Mouse (Mus musculus) adrenal gland, postnatal 10 days (tissue): ENCODE data around the gene Map3k5. TPM values are rescaled to one million over a fixed set of nuclear protein-coding genes. Genes with fewer than 3 reads are reported as not detected.
"Not testable (repeated sequence)": the region's sequence is repeated elsewhere in the genome, so short reads cannot be mapped to it uniquely, and the experiment has no call there.

Experiments
- DNase-seq: peaks from one replicate; pipeline ENCODE4 v3.0.0; 2021; ENCODE audit warnings: mixed read lengths
- long read RNA-seq, 2 experiments: library from polyadenylated mRNA; stranded (forward); transcript quantifications; one replicate each; pipeline ENCODE4 v2.0.0; 2021
- total RNA-seq, 2 experiments: library from RNA; stranded (reverse); gene quantifications; 2 replicates each; pipeline ENCODE4 v1.2.3; 2021

Map3k5 gene
- total RNA-seq, result 10 to 100 TPM; 16.4 to 28.3 TPM
- long read RNA-seq, experiment 1, partial matches to known transcripts, result 0 of 3 reads
- long read RNA-seq, experiment 1, other reads (novel, unspliced or antisense), result 3 of 3 reads
- long read RNA-seq, experiment 2, partial matches to known transcripts, result 3 of 9 reads
- long read RNA-seq, experiment 2, other reads (novel, unspliced or antisense), result 6 of 9 reads

DNA sequence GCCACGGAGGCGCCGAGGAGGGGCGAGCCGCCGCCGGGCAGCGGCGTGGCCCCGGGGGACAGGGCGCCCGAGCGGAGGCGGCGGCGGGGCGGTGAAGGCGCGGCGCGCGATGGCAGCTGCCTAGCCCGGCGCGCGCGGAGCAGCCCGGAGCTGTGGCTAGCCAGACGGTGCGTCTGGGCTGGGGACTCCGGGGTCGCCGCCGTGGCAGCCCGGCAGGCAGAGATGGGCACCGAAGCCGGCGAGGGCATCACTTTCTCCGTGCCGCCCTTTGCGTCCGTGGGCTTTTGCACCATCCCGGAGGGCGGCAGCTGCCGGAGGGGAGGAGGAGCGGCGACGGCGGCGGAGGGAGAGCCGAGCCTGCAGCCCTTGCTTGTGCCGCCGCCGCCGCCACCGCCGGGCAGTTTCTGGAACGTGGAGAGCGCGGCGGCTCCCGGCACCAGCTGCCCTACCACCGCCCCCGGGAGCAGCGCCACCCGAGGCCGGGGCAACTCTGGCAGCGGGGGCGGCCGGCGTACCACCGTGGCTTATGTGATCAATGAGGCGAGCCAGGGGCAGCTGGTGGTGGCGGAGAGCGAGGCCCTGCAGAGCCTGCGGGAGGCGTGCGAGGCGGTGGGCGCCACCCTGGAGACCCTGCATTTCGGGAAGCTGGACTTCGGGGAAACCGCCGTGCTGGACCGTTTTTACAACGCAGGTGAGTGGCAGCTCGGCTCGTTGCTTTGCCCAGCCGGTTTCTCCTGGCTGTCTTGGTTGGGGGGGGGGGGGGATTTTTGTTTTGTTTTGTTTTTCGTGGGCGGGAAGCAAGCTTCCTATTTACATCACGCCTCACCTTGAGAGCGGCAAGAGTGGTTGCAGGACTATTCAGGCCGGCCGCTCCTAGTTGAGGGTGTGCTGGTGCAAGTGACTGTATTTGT is at the start of gene Map3k5:
TSS of gene Map3k5 (plus strand) at position 89 of the 911 bp plus-strand sequence.
- peak; percentile 68 for DNase-seq

DNA sequence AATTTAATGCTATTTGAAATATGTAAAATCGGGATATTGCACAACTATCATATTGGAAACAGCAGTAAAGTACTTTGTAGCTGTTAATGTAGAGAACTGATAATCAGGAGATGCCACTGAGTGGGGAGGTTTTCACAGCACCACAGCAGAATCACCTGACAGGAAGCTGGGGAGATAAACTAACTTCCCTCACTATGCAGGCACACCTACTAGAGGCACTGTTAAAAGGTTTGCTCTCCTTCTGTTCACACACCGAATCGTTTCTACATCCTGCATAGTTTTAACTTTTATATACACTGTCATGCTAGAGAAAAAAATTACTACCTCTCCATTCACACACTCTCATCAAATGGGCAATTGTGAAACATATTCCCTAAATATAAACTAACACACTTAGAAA is 48.0 kb upstream of the Map3k5 start:
- DNase-seq, result no peak

DNA sequence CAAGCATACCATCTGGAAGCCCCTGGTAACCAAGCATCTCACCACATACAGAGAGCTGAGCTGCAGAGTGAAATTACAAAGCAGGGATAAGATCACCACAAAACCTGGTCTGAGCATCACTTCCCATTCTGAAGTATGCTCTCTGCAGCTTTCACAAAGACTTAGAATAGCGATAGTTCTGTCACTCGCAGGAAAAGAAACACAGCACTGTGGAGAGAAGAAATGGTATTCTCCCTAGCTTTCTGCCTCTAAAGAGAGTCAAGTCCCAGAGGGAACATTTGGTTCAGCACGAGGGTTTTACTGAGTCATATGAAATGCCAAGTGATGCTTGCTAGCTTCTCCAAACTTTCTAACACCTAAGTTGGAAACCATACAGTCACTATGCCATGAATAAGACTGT is 44.4 kb upstream of the Map3k5 start:
- no peak for DNase-seq

DNA sequence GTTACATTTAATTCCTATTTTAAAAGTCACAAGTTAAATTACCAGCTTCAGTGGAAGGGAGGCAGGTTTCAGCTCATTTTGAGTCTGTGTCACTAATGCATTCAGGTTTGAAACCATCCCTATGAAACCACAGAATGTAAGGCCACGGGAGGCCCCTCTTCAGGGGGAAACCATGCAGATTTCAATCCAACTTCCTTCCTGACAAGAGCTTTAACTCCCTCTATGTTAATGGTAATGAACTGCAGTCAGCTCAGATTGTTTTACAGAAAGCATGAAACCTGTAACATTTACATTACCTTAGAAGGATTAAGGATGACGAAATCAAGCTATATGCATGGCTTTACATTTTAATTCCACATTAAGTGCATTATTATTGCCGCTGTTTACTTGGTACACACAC is 42.6 kb upstream of the Map3k5 start:
- DNase-seq, result no peak

DNA sequence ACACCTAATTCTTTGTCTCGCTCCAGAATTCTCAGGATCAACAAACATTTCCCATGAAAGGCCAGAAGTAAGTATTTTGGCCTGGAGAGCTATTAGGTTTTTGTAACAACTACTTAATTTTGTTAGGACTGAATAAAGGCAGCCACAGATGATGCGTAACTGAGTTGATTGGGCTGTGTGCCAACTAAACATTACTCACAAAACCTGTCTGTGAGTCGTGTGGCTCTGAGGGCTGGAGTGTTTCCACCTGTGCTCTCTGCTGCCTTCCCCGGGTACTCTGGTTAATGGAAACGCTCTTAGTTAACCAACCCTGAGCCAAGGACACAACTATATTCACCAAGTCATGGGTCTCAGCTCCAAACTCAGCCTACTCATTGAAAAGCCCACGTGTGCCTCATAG is 41.1 kb upstream of the Map3k5 start:
- no peak for DNase-seq

DNA sequence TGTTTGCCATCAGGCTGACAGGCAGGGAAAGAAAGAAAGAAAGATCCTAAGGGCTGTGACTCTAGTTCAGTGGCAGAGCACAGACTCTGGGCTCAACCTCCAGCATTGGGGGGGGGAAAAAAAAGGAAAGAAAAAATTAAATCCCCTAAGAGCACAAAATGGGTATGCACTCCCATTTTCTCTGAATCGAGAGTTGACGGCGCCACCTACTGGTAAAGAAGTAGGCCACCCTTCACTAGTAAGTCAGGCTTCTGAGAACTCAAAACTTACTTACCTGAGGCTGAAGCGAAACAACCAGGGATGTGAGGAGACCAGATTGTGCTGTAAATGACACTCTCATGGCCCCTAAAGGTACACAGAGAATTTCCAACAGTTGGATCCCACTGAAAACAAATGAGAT is 40.3 kb upstream of the Map3k5 start:
- DNase-seq, result peak; percentile 53

DNA sequence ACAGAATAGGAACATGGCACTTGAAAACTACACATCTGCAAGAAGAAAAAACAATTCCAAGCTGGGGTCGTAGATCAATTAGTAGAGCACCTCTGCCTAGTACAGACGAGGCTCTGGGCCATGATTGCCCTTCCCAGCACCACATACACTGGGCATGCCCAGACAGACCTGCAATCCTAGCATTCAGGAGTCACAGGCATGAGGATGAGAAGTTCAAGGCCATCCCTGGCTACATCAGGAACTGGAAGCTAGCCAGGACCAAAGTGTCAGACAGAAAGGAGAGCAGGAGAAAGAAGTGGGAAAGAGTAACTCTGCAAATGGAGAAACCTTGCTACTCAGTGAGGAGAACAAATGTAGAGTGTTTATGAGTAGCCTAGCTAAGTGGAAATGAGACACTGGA is 34.1 kb upstream of the Map3k5 start:
- peak; percentile 66 for DNase-seq

DNA sequence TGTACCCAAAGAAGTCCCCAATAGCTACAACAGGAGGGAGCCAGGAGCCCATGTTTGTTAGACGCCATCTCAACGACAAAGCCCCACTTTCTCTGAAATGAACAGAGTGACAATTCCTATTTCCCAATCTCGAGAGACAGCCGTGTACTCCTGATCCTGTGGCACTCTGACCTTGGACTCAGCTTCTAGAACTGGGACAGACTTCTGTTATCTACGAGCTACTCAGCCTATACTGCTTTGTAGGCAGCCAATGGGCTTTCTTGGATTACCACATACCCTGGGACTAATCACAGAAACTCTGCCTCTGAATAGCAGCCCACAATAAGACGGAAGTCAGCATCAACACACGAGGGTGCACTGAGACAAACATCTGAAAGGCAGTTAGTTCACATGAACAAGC is 32.3 kb upstream of the Map3k5 start:
- DNase-seq, result no peak

DNA sequence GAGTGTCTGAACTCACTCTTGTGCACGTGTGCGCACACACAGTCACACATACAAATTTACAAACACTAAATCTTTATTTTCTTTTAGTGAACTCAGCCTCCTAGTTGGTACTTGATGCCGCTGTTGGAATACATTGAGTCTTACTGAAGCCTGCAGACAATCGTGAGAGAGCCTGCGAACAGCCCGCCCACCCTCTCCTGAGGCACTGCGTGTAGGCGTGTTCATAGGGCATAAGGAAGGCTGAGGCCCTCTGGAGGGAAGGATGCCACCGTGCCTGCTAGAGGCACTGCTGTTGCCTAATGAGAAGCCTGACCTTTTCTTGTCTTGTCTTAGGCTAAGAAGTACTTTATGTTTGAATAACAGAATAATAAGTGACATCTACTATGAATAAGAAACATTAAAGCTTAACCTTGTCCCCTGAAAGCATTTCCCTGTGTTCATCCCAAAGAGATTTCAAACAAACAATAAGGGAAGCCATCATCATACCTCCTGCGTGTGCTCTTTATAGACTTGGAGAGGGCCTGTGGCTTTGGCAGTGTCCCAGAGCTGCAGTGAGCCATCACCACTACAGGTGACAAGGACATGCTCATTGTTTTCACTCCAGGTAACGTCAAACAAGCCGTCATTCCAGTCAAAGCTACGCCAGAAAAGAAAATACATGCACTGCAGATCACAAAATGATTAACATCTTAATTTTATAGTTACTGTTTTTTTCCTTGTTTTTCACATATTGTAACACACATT is 30.0 kb upstream of the Map3k5 start:
- DNase-seq, result no peak

DNA sequence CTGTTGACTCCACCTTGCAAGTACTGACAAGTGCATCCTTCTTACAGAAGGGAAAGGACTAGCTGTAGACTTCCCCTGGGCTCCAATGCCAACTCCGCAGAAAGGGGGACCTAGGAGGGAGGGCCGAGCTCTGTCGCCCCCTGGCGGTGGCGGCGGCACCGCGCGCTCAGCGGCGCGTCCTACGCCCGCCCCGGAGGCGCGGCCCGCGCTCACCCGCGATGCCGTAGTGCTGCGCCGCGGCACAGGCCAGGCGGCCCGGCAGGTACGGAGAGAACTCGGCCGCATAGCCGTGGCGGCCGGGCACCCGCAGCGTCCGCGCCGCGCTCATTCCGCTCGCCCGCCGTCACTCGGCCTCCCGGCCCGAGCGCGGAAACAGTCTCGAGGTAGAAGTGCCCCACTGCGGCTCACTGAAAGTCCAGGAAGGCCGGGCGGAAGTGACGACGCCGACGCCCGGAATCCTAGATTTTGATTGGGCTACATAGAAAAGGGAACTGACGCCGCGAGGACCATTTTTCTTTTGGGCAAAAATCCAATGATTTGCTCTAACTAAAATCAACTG is 26.9 kb upstream of the Map3k5 start, which contains the start of gene Pex7:
TSS of gene Pex7 (minus strand) at position 444 of the 559 bp plus-strand sequence.
- DNase-seq, result peak; percentile 94

DNA sequence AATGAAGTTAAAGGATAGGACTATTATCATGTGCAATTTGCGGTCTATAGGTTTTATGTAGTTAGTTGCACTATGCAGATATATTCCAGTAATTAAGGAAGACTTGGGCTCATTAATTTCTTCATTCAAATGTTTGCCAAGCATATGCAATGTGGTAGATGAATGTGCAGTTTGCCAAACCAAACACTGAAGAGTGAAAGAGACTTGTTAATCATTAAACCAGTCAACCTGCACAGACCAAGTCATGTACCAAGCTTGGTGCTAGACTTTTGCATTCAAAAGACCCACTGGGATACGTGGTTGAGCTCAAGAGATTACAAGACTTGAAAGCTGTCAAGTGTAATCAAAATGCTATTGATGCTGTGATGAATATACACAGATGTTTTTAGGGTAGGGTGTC is 26.2 kb upstream of the Map3k5 start:
- no peak for DNase-seq

DNA sequence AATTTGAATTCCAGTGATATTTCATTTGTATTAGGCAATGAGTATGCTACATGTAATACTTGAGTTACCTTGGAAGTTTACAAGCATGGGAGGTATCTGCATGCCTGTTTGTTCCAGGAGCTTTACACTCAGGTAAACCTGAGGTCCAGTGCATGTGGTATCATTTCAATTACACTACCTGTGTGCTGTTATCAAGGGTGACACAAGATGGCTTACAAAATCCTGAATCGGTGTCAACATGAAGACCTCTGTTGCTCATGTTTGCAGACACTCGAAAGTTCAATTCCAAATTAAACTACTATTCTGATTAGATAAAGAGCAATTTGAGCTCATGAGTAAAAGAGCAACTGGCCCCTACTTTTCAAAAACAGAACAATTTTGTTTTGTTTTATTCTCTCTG is 23.8 kb upstream of the Map3k5 start:
- DNase-seq, result no peak

DNA sequence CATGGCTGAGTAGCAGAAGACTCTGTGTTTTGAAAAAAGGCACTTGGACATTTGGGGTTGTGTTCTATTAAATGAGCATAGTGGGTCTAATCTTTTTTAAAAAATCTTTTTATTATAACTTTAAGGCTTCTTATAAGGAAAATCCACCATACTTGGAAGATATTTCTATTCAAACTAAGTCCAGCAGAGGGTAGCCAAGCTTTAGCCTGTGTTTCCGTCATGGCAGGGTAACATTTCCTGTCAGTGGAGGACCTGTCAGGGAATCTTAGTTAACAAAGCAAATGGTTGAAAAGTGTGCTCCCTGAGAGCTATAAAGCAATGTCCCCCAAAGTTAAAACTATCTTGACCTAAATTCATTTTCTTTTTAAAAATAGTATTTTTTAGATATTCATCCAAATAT is 22.7 kb upstream of the Map3k5 start:
- DNase-seq, result no peak

DNA sequence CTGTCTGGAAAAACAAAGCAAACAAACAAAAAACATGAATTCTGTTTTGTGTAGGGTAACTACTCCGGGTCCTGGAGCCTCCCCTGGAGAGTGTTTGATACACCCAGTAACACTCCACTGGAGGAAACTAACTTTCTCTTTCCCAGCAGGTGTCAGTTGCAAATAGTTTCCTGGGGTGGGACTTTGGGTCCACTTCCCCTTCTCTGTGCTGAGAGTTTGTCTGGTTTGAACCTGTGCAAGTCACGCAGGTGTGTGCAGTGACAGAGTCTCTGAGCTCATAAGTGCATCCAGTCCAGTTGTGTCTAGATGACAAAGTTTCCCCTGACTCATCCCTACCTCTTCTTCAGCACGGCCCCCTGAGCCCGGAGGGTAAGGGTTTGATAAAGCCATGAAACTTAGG is 20.5 kb upstream of the Map3k5 start:
- no peak for DNase-seq

DNA sequence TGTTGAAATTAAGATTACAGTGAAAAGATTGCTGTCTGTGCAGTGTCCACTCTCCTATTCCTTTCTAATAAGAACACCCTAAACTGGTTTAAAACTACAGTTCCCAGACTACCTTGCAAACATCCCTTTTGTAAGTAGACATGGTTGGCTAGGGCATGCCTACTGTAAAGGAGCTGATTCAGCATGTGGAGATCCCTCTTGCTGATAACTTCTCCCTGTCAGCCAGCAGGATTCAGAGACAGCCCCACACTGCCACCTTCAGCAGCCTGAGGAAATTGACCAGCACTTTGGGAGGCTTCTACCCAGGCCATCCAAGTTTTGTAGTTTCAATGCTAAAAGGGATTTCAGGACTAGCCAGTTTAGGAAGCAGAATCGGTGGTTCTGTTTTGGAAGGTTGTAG is 19.0 kb upstream of the Map3k5 start:
- DNase-seq, result peak; percentile 83

DNA sequence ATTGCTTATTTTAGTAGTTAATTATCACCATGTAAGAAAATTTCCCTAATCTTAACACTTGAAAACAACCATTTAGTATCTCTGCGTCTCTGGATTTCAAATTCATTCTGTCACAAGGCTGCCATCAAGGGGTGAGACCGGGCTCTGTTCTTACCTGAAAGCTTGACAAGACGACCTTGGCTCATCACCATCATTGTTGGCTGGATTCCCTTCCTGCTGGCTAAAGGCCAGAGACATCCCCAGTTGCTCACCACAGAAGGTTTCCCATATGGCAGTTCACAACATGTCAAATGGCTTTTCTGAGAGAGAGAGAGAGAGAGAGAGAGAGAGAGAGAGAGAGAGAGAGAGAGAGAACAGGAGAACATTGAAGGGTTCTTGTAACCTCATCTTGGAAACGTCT is 11.9 kb upstream of the Map3k5 start:
- no peak for DNase-seq

DNA sequence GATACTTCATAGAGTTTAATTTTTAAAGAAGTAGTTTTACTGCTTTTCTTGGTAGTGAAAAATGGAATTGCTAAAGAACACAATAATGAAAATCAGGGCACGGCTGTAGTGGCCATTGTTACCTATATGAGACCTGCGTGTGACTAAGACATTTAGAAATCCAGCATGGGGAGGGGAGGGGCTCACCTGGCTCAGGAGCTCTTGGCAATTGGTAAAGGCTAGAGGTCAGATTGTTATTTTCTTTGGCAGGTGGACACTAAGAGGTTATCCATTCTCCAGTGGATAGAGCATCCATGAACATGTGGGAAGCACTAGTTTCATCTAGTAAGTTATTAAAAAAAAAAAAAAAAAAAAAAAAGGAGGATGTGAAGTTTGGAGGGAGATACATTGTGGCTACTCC is 10.0 kb upstream of the Map3k5 start:
- no peak for DNase-seq

DNA sequence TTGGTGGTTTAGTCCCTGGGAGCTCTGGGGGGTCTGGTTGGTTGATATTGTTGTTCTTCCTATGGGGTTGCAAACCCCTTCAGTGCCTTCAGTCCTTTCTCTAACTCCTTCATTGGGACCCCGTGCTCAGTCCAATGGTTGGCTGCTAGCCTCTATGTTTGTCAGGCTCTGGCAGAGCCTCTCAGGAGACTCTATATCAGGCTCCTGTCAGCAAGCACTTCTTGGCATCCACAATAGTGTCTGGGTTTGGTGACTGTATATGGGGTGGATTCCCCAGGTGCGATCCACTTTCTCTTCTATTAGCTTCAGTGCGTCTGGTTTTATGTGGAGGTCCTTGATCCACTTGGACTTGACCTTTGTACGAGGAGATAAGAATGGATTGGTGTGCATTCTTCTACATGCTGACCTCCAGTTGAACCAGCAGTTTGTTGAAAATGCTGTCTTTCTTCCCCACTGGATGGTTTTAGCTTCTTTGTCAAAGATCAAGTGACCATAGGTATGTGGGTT is 7.8 kb upstream of the Map3k5 start:
- not testable (repeated sequence) for DNase-seq

DNA sequence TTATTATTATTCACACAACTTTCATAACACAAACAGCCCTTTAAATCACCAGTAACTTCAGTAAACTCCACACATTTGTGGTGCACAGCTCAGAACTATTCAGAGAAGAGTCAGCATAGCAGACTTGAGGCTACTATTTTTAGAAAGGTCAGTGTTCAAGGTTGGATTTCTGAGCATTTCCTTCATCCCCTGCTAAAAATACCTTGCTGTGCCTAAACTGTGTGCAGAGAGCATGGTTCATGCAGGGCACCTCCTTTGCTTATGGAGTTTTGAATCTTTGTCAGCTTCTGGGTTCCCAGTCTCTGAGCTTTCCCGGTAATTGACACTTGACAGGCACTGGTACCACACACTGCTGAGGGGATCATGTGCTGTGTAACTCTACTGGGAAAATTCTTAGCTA is 6.1 kb upstream of the Map3k5 start:
- no peak for DNase-seq

DNA sequence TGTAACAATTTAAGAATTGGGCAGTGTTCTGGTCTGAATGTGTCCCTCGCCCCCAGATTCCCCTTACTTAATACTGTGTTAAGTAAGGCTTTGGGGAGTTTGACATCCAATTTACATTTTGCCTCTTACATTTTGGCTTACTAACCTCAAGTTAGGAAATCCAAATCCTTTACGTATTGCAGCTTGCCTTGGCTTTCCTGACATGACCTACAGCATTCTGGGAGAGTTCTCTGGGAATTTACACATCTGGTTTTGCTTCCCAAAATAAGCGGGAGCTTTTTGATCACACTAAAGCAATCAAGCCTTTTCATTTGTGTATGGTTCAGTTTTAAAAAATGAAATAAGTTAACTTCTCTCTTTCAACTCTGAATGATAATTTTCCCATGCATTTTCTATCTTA is 1.3 kb upstream of the Map3k5 start:
- no peak for DNase-seq

DNA sequence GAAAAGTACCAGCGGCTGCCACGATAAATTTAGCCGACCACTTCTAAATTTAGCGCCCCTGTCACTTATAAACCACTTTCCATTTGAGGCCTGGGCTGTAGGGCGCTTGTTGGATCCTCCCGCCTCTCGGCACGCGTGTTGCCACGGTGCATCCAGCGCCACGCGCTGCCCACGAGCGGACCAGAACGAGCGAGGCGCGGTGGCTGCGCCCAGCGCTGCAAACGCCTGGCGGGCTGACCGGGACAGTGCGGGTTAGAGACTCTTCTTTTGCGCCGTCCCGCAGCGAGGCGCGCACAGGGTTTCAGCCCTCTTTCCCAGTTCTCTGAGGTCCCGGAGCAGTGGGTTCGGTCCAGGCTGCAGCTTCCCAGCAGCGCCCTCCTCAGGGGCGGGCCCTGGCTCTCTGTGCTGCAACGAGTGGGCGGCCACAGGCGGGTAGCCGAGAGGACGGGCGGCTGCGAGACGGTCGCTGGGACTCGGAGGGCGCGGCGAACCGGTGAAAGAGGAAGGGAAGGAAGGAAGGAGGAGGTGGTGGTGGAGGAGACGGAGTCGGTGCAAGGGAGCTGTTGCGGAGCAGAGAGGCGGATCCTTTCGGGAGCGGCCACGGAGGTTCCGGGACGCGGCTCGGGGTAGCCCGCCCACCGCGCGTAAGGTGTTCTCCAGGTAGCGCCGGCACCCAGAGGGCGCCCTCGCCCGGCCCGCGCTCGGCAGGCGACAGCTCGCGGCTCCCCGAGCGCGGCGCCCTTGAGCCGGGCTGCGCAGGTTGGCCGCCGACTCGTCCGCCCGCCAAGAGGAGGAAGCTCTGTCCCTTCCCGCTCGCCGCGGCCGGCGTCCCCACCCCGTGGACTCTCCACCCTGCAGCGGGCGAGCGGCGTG is 525 bp upstream of the Map3k5 start:
- peak; percentile 91 for DNase-seq

DNA sequence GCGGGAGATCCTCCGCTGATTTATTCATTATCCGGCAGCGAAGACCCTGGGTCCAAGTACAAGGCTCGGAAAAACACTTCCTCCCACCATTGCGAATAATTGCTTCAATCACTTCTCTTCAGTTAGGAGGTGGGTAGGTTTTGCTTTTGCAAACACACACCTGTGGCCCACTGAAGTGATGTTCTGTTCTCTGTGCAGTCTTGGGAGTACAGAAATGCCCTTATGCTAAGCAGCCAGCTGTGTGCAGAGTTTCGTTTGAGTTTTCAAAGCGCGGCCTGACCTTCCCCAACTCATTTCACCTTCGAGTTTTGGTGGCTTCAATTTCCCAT is 987 bp downstream of the Map3k5 start:
- DNase-seq, result peak; percentile 29
